8 mouse cellular contexts compared by ENCODE assay signal in the genomic region with DNA sequence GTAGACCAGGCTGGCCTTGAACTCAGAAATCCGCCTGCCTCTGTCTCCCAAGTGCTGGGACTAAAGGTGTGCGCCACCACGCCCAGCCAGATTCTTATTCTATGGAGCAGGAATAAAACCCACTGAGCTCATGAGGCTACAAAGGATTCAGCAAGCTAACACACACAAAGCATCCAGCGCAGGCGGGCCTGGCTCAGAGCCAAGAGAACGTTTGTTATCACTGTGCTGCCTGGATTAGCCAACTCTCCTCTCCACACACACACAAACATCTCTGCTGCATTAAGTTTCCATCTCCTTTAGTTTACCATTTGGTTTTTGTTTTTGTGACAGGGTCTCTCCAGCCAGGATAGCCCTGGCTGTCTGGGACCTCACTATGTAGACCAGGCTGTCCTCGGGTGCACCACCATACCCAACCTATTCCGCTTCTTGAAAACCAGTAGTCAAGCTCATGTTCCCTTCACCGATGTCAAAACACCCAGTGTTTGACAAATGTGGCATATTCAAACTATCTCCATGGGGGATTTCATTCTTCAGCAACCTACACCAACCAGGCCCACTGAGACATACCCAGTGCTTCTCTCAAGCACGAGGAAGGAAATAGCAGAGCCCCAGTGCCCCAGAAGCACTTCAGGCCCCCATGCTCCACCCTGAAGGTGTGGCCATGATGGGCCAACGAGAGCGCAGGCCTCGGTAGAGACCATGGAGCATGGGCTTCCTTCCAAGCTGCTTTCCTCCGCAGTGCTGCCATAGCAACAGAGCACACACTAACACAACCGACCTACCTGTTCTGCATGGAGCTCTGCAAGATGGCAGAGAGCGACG. TPM values are rescaled to one million over a fixed set of nuclear protein-coding genes. Genes with fewer than 3 reads are reported as not detected.
DNase-seq lines count a peak whose midpoint lies in the region; ATAC-seq and TF ChIP-seq lines count a peak whose summit lies in the region.

No protein-coding gene starts in this region.

- no peak for TF ChIP-seq CTCF in cortical plate, adult 2 months (IDR thresholded peaks at IDR 0.05; ENCODE audit: extremely low read depth, insufficient read depth, low read length)
- TF ChIP-seq CTCF in lung, embryonic 14.5 days (IDR thresholded peaks at IDR 0.05; ENCODE audit: low read depth): no peak

- peaks cover 92% of the 10 kb centered on the region for H3K36me3 ChIP-seq in midbrain, embryonic 13.5 days
- H3K36me3 ChIP-seq in midbrain, embryonic 10.5 days: peaks cover 98% of the 10 kb centered on the region
- H3K36me3 ChIP-seq in lung, embryonic 14.5 days (ENCODE audit: insufficient read depth): peaks cover 95% of the 10 kb centered on the region

- H3K4me1 ChIP-seq in midbrain, embryonic 13.5 days (replicated peaks): peaks cover 12% of the 10 kb centered on the region
- H3K4me1 ChIP-seq in midbrain, embryonic 10.5 days: no peaks in the 10 kb centered on the region
- H3K4me1 ChIP-seq in cortical plate, adult 2 months (ENCODE audit: control insufficient read depth, insufficient read depth, low read length): peaks cover 3% of the 10 kb centered on the region
- H3K4me1 ChIP-seq in lung, embryonic 14.5 days (ENCODE audit: insufficient read depth): no peaks in the 10 kb centered on the region

- H3K4me3 ChIP-seq in midbrain, embryonic 13.5 days (replicated peaks): no peak overlapping the region
- no peak overlapping the region for H3K4me3 ChIP-seq in midbrain, embryonic 10.5 days
- H3K4me3 ChIP-seq in cortical plate, adult 2 months (ENCODE audit: insufficient read depth, low read length): no peak overlapping the region
- H3K4me3 ChIP-seq in lung, embryonic 14.5 days (ENCODE audit: low read depth, low read length): no peak overlapping the region

- DNase-seq in midbrain, embryonic 10.5 days (ENCODE audit: low spot score): no peak
- DNase-seq in heart, postnatal 14 days: peak; percentile 81 to 83
- peak; percentile 78 to 89 for DNase-seq in layer of hippocampus, adult 8-10 months (ENCODE audit: low spot score in 2 of 2)
- peak; percentile 96 for DNase-seq in lung, embryonic 14.5 days
- DNase-seq in right cerebral cortex, postnatal 25 days: peak; percentile 75
- DNase-seq in thymus, postnatal 10 days (ENCODE audit: low spot score in 2 of 2): no peak

- WGBS in midbrain, embryonic 13.5 days: 69% methylated on average over 17 of the region's 17 CpGs
- 88% methylated on average over 17 of the region's 17 CpGs for WGBS in midbrain, embryonic 10.5 days
- WGBS in lung, embryonic 14.5 days: 40% methylated on average over 17 of the region's 17 CpGs

- no peak overlapping the region for H3K9ac ChIP-seq in midbrain, embryonic 13.5 days (replicated peaks)
- no peak overlapping the region for H3K9ac ChIP-seq in lung, embryonic 14.5 days

- peak overlapping the region; percentile 58 for H3K27ac ChIP-seq in midbrain, embryonic 13.5 days
- no peak overlapping the region for H3K27ac ChIP-seq in midbrain, embryonic 10.5 days (replicated peaks)
- no peak overlapping the region for H3K27ac ChIP-seq in cortical plate, adult 2 months (ENCODE audit: insufficient read depth, low read length)
- peak overlapping the region; percentile 31; the same call in 1 of the 2 replicates for H3K27ac ChIP-seq in lung, embryonic 14.5 days (ENCODE audit: low read depth)

- intact Hi-C loops in heart, postnatal 14 days (cut with DNase I): no loop called here

- ATAC-seq in midbrain, embryonic 13.5 days: peak; percentile 48; the same call in 1 of the 2 replicates
- ATAC-seq in lung, embryonic 14.5 days (ENCODE audit: insufficient read depth): peak; percentile 82

- no peak overlapping the region for H3K4me2 ChIP-seq in midbrain, embryonic 13.5 days (replicated peaks)
- no peak overlapping the region for H3K4me2 ChIP-seq in lung, embryonic 14.5 days

- no peaks in the 10 kb centered on the region for H3K9me3 ChIP-seq in midbrain, embryonic 13.5 days
- H3K9me3 ChIP-seq in midbrain, embryonic 10.5 days (replicated peaks): no peaks in the 10 kb centered on the region
- H3K9me3 ChIP-seq in lung, embryonic 14.5 days (ENCODE audit: low read depth, low read length): no peaks in the 10 kb centered on the region

- TF ChIP-seq POLR2A in cortical plate, adult 2 months (IDR thresholded peaks at IDR 0.05; ENCODE audit: extremely low read depth, insufficient read depth, low read length): 0 out of 2 replicates have a peak, but pooled peaks have one; percentile 28

- no peaks in the 10 kb centered on the region for H3K27me3 ChIP-seq in midbrain, embryonic 13.5 days
- H3K27me3 ChIP-seq in midbrain, embryonic 10.5 days (ENCODE audit: low read depth, poor library complexity, severe bottlenecking): no peaks in the 10 kb centered on the region
- H3K27me3 ChIP-seq in lung, embryonic 14.5 days (ENCODE audit: insufficient read depth, low read length): no peaks in the 10 kb centered on the region

RNA-seq across cellular contexts. Expression of a gene that starts 19.6 kb away (rescaled TPM):
- polyA plus RNA-seq in midbrain, embryonic 13.5 days (2015; fragmentation: Nextera tagmentation; extraction: Ambion mirVana): 45.3 and 47.1 TPM in 2 replicates
- polyA plus RNA-seq in midbrain, embryonic 10.5 days (2016; fragmentation: Nextera tagmentation; extraction: Ambion mirVana): 24.3 and 29.5 TPM in 2 replicates
- polyA plus RNA-seq in cortical plate, adult 2 months (2012; rRNA removed): 274 and 276 TPM in 2 replicates
- 10 to 100 TPM; 11.4 to 11.7 TPM for total RNA-seq in heart, postnatal 14 days (2021)
- total RNA-seq in layer of hippocampus, adult 8-10 months (2022): 10 to 100 TPM; 87.3 to 96.2 (median 93.0) TPM
- 35.8 and 36.2 TPM in 2 replicates for polyA plus RNA-seq in lung, embryonic 14.5 days (2014; fragmentation: Nextera tagmentation; extraction: Ambion mirVana)

RNA-seq across cellular contexts. Expression of a gene that starts 22.4 kb away (rescaled TPM):
- polyA plus RNA-seq in midbrain, embryonic 13.5 days (2015; fragmentation: Nextera tagmentation; extraction: Ambion mirVana): 527 and 540 TPM in 2 replicates
- polyA plus RNA-seq in midbrain, embryonic 10.5 days (2016; fragmentation: Nextera tagmentation; extraction: Ambion mirVana): 499 and 524 TPM in 2 replicates
- polyA plus RNA-seq in cortical plate, adult 2 months (2012; rRNA removed): 420 and 467 TPM in 2 replicates
- total RNA-seq in heart, postnatal 14 days (2021): 100 to 1,000 TPM; 162 to 181 TPM
- 100 to 1,000 TPM; 192 to 236 (median 203) TPM for total RNA-seq in layer of hippocampus, adult 8-10 months (2022)
- 459 and 472 TPM in 2 replicates for polyA plus RNA-seq in lung, embryonic 14.5 days (2014; fragmentation: Nextera tagmentation; extraction: Ambion mirVana)

RNA-seq across cellular contexts. Expression of a gene that starts 51.1 kb away (rescaled TPM):
- polyA plus RNA-seq in midbrain, embryonic 13.5 days (2015; fragmentation: Nextera tagmentation; extraction: Ambion mirVana): 55.5 and 56.1 TPM in 2 replicates
- 50.6 and 56.7 TPM in 2 replicates for polyA plus RNA-seq in midbrain, embryonic 10.5 days (2016; fragmentation: Nextera tagmentation; extraction: Ambion mirVana)
- 35.8 and 38.1 TPM in 2 replicates for polyA plus RNA-seq in cortical plate, adult 2 months (2012; rRNA removed)
- total RNA-seq in heart, postnatal 14 days (2021): 10 to 100 TPM; 27.3 to 27.7 TPM
- total RNA-seq in layer of hippocampus, adult 8-10 months (2022): 10 to 100 TPM; 49.7 to 59.8 (median 56.6) TPM
- polyA plus RNA-seq in lung, embryonic 14.5 days (2014; fragmentation: Nextera tagmentation; extraction: Ambion mirVana): 29.8 and 33.5 TPM in 2 replicates

Comparison
In these comparisons a context has a peak if more than half of its experiments do, and no peak if none do; other contexts are left out.
1. H3K27ac ChIP-seq: peak in midbrain, embryonic 13.5 days (single experiment) and lung, embryonic 14.5 days (single experiment); none in midbrain, embryonic 10.5 days (single experiment) and cortical plate, adult 2 months (single experiment).
2. DNase-seq: peak in heart, postnatal 14 days (2 of 2), layer of hippocampus, adult 8-10 months (2 of 2), lung, embryonic 14.5 days (single experiment) and right cerebral cortex, postnatal 25 days (single experiment); none in midbrain, embryonic 10.5 days (single experiment) and thymus, postnatal 10 days (0 of 2).